Mouse (Mus musculus): ENCODE data around the gene Fga.

DNA sequence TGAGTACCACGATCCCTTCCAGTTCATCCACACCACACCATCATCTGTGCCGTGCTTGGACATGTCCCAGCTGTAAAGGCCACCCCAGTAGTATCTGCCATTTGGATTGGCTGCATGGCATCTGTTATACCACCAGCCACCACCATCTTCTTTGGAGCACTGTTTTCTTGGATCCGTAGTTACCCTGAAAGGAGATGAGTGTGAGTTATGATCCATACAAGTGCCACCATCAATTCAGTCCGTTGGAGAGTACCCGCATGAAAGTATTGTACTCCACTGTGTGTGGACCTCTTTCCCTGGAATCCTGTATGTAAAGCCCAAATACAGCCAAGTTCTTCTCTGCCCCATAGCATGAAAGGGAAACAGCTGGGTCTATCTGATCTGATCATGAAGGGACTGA is 16.6 kb downstream of the Fga start:
- TF ChIP-seq CTCF (IDR thresholded peaks at IDR 0.05; ENCODE audit: low read depth) (no peak), EP300 (IDR thresholded peaks at IDR 0.05; ENCODE audit: low read depth) (no peak)

Data from liver, embryonic 14.5 days (tissue).